Mouse (Mus musculus): ENCODE data around the gene Tagap1. TPM values are rescaled to one million over a fixed set of nuclear protein-coding genes. Genes with fewer than 3 reads are reported as not detected.
"Not testable (repeated sequence)": the region's sequence is repeated elsewhere in the genome, so short reads cannot be mapped to it uniquely, and the experiment has no call there.

Tagap1 gene
- total RNA-seq, 2 experiments from 2014 or later = 25.0 to 27.1 TPM

DNA sequence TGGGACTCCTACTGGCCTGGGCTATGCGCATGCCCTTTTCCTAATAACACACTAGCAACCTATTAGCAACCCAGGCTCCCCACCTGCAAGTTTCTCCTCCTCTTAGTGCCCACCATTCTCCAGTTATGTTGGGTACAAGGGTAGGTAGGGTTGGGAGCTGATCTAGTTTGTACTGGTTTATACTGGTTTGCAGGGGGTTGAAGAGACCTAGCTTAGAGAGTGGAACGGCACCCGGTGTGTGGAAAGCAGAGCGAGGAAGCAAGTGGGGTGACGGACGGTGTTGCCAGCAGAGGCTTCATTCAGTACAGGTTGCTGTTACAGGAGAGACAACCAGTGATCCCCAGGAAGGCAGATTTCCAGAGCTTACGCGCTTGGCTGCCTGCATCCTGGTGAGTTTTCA lies 9.4 kb upstream of the Tagap1 start, which contains the start of gene Rnaset2b:
Rnaset2b (plus strand) TSS at position 301 of the 400 bp plus-strand sequence.
- H3K27ac ChIP-seq; H3K4me3 ChIP-seq; DNase-seq (ENCODE audit: low spot score in 2 of 2): not testable (repeated sequence)

DNA sequence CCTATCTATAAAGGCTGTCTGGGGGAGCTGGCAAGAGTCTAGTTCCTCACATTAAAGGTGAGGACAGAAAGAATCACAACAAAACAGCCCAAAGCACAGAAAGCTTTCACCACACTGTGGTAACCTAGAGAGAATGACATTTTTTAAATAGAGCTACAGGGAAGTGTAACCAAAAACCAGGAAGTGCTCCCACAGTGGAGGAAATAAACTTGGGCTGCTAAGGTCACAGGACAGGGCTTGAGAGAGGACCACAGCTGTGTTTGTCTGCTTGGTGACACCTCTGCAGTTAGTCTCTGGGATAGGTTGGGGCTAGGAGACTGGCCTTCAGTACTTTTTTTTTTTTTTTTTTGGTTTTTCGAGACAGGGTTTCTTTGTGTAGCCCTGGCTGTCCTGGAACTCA lies 6.7 kb upstream of the Tagap1 start:
- H3K4me3 ChIP-seq; H3K27ac ChIP-seq; DNase-seq (ENCODE audit: low spot score in 2 of 2): not testable (repeated sequence)

DNA sequence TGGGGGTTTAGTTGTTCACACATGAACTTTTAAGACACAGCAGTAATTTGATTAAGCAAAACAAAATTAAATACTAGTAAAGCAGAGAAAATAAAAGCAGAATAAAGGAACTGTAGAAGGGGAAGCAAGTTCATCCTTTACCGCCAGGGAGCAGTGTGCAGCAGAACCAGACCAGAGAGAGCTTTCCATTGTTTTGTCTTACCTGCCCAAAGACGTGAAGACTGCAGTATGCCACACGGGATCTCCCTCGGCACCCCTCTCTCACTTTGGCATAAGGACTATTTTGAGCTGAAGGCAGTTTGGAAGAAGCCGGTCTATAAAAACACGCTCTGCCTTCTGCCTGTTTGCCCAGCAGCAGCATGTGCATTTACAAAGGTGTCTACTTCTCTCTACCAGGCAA lies 4.4 kb upstream of the Tagap1 start:
- H3K27ac ChIP-seq, H3K4me3 ChIP-seq: not testable (repeated sequence)
- peak; percentile 66 for TF ChIP-seq CTCF (conservative IDR thresholded peaks at IDR 0.05)
- DNase-seq (ENCODE audit: low spot score in 2 of 2) = peak in 1 of 2 experiments; percentile 16

DNA sequence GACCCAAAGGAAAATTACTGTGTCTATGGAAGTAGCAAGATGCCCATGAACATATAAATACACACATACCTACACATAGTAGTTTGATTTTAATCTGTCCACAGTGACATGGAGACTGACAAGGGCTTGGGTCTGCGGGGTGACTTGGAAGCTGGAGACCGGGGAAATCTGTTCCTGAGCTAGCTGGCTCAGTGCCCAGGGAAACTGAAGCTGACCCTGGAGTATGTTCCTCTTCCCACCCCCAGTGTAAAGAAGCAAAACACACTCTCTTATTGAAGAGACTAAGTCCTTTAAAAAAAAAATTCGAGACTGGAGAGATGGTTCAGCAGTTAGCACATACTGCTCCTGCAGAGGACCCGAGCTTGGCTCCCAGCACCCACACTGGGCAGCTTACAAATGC lies 2.0 kb upstream of the Tagap1 start:
- not testable (repeated sequence) for H3K4me3 ChIP-seq; DNase-seq (ENCODE audit: low spot score in 2 of 2); H3K27ac ChIP-seq

DNA sequence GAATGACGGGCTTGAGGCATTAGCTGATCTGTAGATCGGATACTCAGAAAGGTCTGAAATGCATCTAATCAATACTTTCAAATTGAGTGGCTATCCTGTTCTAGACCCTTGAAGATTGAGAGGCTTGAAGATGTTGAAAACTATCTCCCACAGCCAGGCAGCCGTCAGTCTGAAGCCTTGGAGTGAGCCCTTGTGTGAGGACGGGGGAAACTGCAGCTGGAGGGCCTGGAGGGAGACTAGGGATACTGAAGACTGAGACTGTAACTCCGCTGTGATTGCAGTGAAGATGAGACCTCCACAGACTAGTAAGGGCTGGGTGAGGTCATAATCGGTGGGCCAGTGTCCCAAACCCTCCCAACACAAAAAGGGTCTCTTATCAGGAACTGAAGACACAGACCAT lies 1.4 kb upstream of the Tagap1 start:
- DNase-seq (ENCODE audit: low spot score in 2 of 2); H3K27ac ChIP-seq; H3K4me3 ChIP-seq: not testable (repeated sequence)

DNA sequence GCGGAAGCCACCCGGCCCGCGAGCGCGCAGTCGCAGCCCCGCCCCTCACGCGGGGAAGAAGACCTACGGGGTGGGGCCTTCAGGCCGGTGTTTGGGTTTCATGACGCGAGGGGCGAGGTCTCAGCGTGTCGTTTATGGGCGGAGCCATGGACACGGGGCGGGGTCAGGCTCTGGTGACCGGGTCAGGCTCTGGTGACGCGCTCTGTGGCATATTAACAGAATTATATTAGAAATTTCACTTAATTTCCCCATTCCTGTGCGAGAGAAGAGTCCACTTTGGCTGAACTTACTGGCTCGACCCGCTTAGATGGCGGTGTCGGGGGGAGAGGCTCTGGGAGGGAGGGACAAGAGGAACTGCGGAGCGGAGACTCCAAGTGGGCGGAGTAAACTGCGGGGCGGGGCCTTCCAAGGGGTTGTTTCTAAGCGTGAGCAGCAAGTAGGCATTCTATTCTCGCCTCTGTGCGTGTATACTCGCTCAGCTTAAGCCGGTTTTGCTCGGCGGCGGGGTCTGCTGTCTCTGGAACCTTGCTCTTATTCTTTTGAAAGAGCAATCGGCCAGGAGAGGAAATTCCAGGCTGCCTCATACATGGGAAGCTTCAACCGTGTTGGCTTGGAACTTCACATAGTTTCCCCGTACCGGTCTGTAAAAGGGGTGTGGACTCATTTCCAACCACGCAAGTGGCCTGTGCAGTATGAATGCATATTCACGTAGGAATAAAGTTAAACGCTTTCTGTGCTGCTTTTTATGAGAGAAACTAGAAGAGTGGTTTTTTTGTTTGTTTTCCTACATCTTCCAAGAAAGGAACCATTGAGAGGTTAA lies 435 bp upstream of the Tagap1 start:
- not testable (repeated sequence) for DNase-seq (ENCODE audit: low spot score in 2 of 2)

DNA sequence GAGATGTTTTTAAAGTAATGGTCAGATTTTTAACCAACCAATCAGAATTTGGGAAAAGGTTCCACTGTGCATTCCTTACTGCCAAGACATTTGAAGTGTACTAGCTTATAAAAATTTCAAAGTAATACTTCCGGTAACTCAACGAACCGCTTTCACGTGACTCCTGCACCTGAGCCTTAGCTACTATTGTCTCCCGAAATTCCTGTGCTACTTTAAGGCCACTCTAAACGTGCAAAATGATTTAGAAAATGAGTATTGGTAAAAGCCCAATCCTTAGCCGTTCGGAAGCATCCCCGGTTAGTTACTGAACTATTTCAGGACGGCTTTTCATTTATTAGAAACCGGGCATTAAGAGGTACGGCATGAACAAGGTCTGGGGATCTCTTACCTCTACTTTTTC lies 607 bp downstream of the Tagap1 start:
- not testable (repeated sequence) for DNase-seq (ENCODE audit: low spot score in 2 of 2); H3K27ac ChIP-seq
- peak overlapping the region; percentile 50 for H3K4me3 ChIP-seq

More for the DNA sequence above, 435 bp upstream of the Tagap1 start:
- H3K4me3 ChIP-seq = peak overlapping the region; percentile 38; the same call in 1 of the 2 replicates
- H3K27ac ChIP-seq = not testable (repeated sequence)

DNA sequence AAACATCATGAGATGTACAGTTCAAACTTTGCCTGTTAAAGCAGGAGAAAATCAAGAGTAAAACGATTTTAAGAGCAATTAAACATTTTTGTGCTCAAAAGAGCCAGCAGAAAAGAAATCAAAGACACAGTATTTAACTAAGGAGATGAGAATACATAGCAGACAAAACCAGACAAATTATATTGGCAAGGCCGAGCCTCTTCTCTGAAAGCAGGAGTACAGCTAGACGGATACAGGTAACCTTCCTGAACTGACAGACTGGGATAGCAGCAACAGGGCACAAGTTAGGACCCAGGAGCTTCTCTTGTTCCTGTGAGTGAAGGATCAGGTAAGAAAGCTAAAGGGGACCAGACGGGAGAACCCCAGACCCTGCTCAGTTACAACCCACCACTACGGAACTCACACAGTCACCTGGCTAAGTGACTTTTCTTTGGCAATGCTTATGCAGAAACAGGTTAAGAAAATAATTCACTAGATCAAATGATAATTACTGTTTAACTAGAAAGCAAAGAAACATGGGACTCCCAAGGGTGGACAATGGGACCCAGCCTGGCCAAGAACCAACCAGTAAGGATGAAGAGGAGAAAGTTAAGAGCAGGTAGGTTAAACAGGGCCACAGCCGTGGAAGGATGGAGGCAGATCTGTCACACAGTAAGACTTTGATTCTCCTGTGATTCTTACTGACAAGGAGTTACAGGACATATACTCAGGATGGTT lies 1.3 kb downstream of the Tagap1 start:
- not testable (repeated sequence) for H3K27ac ChIP-seq; DNase-seq (ENCODE audit: low spot score in 2 of 2); H3K4me3 ChIP-seq

DNA sequence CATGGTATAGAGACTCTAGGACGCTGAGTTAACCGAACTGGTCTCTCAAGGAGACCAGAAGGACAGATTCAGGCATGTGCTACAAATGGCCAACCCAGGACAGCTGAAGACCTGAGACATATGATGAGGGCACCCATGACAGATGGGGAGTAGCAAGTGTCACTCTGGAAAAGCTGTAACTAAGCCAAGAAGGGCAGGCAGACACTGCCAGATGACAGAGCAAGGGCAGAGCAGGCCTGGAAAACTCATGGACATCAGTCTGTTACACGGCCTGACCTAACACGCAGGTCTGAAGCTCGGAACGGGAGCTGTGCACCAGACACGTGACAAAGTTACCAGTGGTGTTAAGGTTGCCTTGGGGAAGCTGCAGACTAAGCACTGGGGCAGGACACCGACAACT lies 2.1 kb downstream of the Tagap1 start:
- H3K4me3 ChIP-seq; H3K27ac ChIP-seq; DNase-seq (ENCODE audit: low spot score in 2 of 2): not testable (repeated sequence)

DNA sequence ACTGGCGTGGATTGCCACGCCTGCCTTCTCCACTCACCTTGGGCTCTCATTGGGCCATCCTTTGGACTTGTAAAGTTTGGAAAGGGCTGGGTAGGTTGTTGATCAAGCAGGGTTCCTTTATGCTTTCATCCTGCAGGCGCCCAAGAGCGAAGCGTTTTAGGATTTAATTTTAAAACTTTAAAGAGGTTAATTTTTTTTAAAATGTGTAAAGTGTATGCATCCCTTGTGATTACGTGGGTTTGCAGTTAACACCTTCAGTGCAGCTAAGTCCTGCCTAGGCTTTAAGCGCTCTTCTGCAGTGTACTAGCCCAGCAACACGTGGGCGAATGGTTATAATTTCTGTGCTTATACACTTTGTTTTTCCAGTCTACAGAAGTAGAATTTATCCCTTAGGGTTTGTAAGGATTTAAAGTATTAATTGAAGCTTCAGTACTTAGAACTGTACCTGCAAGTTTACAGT lies 12.2 kb downstream of the Tagap1 start:
- Histone ChIP-seq H3K27ac (peak overlapping the region; percentile 93), H3K4me3 (peak overlapping the region; percentile 83)
- DNase-seq (ENCODE audit: low spot score in 2 of 2) = not testable (repeated sequence)

DNA sequence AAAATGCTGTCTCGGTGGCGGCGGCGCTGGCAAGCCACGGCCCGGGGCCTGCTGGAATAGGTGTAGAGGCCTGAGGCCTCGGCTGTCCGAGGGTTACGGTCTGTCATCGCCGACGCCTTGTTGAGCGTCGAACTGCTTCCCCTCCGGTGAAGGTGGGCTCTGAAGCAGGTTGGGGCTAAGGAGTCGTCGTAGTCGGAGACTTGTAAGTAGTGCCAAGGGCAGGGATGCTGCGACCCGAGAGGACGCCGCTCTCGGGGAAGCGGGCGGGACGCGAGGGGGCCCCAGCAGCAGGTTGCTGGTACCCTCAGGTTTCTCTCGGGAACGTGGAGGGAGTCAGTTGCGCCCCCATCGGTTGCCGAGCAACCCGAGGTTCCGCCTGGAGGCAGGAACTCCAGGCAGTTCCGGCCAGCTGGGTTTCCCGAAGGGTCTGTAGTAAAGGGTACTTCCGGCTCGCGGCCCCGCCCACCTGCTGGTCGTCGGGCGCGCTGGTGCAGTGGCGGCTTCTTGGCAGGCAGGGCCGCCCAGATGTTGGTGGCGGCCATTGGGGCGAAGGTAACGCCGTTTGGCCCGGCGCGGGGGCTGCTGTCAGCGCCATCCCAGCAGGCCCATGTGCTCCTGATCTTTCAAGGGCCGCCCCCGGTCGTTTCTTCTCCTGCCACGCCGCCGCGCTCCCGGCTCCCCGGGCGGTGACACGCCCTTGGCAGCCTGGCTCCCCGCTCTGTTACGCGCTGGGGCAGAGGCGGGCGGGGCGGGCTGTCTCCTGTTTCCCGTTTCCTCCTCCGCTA lies 12.8 kb downstream of the Tagap1 start, which contains the start of gene Rsph3b:
Rsph3b (minus strand) TSS at position 699 of the 785 bp plus-strand sequence.
- TF ChIP-seq CTCF (conservative IDR thresholded peaks at IDR 0.05) = peak; percentile 40
- H3K27ac ChIP-seq = peak within 1 kb of the TSS; percentile 93
- peak within 1 kb of the TSS; percentile 83 for H3K4me3 ChIP-seq
- peak; percentile 66 to 78 for DNase-seq (ENCODE audit: low spot score in 2 of 2)

DNA sequence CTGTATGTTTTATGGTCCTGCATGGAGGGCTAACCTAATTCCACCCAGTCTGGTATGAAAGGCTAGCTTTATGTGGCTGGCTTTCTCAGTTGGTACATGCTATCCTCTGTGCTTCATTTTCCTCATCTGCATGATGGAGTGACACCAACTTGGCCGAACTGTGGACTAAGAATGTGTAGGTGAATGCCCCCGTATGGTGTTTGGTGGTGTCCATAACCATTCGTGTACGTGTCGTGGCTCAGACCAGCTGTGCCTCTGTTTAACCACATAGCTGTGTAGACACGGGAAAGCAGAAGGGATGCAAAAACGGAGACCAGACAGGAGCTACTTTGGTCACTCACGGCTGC lies 13.3 kb downstream of the Tagap1 start:
- not testable (repeated sequence) for DNase-seq (ENCODE audit: low spot score in 2 of 2); H3K27ac ChIP-seq
- peak overlapping the region; percentile 83 for H3K4me3 ChIP-seq

DNA sequence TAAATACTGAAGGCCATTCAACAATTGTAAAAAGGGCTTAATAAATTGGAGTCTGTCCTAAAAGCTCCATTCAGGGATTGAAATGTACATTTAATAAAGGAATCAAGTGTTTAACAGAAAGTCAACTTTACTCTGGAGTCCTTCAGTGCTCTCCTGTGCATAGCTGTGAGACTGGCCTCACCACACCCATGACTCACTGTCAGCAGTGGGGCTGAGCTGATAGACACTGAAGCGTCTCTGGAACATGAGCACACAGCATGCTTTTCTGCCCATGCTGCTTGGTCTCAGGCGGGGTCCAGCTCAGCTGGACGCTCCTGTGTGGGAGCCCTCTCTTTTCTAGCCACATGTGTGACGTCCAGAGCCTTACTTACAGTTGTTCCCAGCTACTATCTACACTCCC lies 18.4 kb downstream of the Tagap1 start:
- DNase-seq (ENCODE audit: low spot score in 2 of 2); H3K4me3 ChIP-seq: not testable (repeated sequence)

DNA sequence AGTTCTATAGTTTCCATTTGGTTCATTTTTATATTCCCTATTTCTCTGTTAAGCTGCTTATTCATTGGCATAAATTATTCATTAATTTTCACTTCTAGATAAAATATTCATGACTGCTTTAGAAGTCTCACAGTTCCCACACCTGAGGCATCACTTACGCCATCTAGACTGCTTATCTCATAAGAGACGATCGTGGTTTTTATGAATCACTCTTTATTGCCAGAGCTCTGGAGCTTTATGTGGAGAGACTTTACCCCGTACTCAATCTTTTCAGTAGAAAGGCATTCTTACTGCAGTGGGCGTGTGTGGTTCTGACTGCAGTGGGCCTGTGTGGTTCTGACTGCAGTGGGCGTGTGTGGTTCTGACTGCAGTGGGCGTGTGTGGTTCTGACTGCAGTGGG lies 29.3 kb downstream of the Tagap1 start:
- H3K27ac ChIP-seq; DNase-seq (ENCODE audit: low spot score in 2 of 2); H3K4me3 ChIP-seq: not testable (repeated sequence)

More for the DNA sequence above, 18.4 kb downstream of the Tagap1 start:
- H3K27ac ChIP-seq = not testable (repeated sequence)

DNA sequence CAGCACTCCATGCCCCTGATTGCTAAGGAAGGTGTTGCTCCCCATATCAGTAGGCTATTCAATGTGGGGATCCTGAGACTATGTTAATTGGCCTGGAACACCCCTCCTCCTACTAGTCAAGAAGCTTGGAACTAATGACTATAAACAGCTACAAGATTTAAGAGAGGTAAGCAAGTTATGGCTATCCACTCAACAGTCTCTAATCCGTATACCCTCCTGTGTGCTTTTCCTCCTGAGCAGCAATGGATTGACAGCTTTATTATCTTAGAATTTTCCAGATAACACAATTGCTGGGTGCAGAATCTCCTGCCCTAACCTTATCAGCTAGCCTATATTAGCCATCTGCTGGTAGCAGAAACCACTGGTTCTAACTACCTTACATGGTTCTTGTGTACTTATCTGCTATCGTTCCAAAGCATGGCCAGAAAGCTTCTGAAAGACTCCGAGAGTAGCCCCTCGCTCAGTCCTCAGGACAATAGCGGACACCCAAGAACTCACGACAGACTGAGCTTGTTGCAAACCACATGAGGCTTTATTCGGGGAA lies 40.5 kb downstream of the Tagap1 start:
- not testable (repeated sequence) for H3K27ac ChIP-seq; H3K4me3 ChIP-seq; DNase-seq (ENCODE audit: low spot score in 2 of 2)

DNA sequence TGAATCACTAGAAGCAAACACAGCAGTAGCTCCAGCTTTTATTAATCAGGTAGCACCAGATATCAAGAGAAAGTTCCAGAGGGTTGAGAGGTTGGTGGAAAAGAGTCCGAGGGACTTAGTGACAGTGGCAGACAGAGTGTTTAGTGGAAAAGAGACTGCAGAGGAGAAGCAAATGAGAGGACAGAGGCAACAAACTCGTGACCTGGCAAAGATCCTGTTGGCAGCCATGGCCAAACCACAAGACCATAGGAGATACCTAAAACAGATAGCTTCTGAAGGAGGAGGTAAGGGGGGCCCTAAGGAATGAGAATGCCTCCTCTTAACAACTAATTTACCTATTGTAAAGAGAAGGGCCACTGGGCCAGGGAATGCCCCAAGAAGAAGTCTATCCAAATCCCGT lies 41.6 kb downstream of the Tagap1 start:
- not testable (repeated sequence) for DNase-seq (ENCODE audit: low spot score in 2 of 2); H3K4me3 ChIP-seq; H3K27ac ChIP-seq

DNA sequence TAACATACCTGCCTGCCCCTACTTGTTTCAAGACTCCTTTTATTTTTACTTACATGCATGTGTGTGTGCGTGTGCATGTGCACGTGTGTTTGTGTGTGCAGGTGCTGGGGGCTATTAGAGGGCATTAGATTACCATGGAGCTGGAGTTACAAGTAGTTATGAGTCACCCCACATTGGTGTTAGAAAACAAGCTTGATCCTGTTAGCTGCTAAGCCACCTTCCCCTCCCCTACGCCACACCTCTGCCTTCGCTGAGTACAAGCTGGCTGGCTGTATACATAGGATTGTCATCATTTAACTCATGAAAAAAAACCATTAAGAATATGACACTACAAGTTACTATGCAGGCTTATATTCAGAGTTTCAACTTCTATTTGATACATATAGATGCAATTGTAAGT lies 45.7 kb downstream of the Tagap1 start:
- DNase-seq (ENCODE audit: low spot score in 2 of 2); H3K27ac ChIP-seq; H3K4me3 ChIP-seq: not testable (repeated sequence)

DNA sequence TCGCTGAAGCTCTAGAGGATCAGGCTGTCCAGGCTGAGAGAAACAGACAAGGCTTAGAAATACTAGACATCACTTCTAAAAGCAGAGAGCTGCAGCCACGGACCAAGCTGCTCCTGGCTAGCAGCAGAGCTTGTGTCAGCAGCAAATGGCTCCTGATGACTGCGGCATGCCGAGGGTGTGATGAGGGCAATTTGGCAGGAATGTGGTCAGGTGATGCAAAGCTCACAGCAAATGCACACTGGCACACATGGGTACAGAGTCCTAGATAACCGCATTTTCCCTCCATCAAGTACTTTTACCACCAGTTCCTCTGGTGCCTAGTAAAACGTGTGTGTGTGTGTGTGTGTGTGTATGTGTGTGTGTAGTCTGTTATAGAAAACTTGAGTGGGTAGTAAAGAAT lies 46.9 kb downstream of the Tagap1 start:
- not testable (repeated sequence) for DNase-seq (ENCODE audit: low spot score in 2 of 2); H3K4me3 ChIP-seq; H3K27ac ChIP-seq
